Mouse (Mus musculus): Measurements from ENCODE around the gene Ndufs2.
"Not testable (repeated sequence)": the region's sequence is repeated elsewhere in the genome, so short reads cannot be mapped to it uniquely, and the experiment has no call there.

Gene Ndufs2

DNA sequence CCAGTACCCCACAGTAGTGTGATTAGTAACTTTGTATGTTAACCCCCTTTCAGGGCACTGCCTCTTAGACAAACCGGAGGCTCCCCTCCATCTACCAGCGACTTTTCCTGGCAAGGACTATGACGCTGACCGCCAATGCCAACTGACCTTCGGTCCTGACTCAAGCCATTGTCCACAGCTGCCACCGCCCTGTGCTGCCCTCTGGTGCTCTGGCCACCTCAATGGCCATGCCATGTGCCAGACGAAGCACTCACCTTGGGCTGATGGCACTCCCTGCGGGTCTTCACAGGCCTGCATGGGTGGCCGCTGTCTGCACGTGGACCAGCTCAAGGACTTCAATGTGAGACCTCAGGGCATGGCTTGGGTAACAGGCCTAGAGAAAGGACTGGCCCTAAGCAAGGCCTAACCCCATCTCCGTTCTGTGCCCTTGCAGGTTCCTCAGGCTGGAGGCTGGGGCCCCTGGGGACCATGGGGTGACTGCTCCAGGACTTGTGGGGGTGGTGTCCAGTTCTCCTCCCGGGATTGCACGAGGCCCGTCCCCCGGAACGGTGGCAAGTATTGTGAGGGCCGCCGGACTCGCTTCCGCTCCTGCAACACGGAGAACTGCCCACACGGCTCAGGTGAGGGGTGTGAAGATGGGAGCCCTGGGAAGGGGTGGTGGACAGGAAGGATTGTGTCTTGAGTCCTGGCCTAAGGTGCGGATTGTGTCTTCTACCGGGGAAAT, 5.1 kb upstream of the Ndufs2 start:
- no peak for DNase-seq (ENCODE audit: low spot score in 2 of 2)

DNA sequence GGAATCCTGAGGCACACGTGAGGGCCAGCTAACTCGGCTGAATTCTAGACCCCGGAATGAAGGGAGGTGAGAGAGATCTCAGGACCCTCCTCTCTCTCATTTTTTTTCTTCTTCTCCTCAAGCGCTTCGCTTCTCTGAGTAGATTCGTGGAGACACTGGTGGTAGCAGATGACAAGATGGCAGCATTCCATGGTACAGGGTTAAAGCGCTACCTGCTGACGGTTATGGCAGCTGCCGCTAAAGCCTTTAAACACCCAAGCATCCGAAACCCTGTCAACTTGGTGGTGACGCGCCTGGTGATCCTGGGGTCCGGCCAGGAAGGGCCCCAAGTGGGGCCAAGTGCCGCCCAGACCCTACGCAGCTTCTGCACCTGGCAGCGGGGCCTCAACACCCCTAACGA, 1.2 kb upstream of the Ndufs2 start:
- DNase-seq (ENCODE audit: low spot score in 2 of 2) = no peak

DNA sequence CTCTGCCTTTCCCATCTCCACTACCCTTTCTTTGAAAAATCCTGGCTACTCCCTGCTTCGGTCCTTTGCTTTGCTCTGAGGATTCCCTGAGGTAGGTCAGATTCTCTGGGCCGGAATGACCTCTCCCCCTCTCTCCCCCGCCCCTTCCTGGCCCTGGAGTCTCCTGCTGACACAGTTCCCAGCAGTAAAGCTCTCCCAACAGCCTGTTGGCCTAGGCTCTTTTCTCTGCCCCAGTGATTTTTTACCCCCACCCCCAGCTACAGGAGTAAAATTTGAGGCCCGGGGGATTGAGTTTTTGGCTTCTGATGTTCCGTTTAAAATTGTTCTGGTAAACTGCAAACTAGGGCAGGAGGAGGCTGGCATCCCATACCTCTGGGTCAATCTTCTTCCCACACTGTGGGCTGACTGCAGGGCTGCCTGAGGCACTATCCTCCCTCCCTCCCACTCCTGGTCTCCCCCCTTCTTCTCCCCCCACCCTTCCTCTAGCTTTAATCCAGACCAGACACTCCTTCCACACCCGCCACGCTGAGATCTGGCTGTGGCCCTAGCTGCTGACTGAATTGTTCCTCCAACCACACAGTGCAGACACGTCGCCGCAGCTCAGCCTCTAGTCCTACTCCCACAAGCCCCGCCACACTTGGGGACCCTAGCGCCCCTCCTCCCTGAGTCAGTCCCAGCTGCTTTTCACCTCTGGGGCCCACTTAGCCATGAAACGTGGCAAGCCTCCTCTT, 571 bp upstream of the Ndufs2 start:
- DNase-seq (ENCODE audit: low spot score in 2 of 2) = no peak

DNA sequence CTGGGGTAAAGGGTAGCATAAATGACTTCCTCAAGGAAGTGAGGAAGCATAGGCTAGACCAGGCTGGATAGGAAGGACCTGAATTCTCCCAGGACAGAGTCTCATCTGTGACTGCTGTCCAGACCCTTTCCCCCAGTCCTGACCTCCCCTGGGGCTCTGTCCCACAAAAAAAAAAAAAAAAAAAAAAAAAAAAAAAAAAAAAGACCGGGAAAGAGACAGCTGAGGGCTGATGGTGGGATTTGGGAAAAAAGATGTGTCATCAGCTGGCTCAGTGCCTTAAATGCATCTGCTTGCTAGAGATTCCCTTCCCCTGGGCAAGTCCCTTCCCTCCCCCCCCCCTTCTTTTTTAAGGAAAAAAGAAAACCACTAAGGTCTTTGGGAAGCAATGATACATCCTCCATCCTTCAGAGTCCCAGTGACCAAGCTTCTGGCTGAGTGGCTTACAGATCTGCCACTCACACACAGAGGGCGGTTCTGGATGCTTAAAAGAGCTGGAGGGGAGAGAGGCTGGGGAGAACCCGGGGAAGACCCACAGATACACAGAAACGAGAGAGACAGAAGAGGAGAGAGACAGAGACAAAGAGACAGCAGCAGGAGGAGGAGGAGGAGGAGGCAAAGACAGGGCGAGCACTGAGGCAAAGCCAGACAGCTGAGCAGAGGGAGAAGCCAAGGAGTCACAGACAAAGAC, 1.1 kb downstream of the Ndufs2 start, which contains the start of gene Adamts4:
Gene Adamts4 (plus strand): TSS at position 509 of the 688 bp plus-strand sequence.
- no peak for DNase-seq (ENCODE audit: low spot score in 2 of 2)

DNA sequence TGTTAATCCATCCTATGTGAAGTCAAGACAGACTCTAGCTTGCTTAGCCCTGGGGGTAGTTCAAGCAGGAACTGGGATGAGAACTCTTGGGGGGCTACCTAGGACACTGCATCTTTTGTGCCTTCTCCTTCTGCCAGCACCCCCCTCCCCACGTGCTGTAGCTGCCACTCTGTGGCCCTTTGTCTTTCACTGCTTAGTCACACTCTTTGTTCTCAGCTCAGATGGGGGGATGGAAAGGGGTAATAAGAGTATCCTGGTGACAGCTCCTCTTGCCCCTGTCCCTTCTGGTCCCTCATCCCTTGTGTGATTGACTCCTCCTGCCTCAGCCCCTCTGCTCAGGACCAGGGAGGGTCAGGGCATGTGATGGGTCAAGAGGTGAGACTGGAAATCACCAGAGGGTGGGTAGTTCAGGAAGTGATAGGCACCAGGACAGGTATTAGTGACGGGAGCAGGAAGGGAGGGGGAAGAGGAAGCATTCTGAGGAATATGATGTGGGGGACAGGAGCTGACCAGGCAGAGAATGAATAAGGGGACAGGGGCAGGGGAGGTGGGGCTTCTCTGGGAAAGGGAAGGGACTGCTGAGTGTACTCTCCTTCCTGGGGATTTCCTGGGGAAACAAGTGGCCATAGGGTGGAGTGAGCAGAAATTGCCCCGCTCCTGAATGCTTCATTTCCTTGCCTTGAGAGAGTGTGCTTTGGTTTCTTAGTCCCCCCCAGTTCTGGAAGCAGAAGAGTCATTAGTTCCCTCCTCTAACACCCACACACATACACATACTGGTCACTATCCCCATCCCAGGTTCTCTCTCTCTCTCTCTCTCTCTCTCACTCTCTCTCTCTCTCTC, 2.6 kb downstream of the Ndufs2 start:
- no peak for DNase-seq (ENCODE audit: low spot score in 2 of 2)

DNA sequence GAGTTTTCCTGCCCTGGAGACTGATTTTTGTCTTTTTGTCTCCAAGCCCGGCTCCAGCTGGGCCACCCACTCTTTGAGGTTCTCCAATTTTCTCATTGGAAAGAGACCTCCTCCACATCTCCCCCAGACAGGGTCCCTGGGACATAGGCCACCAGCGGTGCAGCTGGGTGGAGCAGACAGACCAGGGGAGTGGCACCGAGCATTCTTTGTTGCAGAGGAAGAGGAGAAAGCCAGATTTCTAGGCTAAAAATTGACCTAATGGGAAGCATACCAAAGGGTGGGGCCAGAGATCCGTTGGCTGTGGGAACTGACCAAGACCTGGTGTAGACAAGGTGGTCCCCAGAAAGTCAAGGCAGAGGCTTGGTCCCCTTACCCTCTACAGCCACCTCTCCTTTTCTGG, 3.3 kb downstream of the Ndufs2 start:
- DNase-seq (ENCODE audit: low spot score in 2 of 2) = no peak

DNA sequence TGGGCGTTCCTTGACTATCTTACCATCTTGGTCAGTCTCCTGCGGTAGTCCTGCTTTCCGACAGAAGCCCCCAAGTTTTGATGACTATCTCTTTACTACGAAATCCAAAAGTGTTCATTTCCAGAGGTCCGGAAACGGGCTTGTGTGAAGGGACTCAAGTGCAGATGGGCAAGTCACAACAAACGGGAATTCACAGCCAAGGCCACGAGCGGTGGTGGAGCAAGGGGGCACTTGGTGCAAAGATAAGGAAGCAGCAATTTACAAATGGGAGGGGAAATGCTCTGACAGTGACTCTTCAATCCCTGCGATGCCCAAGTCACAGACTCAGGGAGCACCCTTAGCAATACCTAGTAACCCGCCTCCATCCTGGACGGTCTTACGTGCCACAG, 3.7 kb downstream of the Ndufs2 start:
- DNase-seq (ENCODE audit: low spot score in 2 of 2) = no peak

DNA sequence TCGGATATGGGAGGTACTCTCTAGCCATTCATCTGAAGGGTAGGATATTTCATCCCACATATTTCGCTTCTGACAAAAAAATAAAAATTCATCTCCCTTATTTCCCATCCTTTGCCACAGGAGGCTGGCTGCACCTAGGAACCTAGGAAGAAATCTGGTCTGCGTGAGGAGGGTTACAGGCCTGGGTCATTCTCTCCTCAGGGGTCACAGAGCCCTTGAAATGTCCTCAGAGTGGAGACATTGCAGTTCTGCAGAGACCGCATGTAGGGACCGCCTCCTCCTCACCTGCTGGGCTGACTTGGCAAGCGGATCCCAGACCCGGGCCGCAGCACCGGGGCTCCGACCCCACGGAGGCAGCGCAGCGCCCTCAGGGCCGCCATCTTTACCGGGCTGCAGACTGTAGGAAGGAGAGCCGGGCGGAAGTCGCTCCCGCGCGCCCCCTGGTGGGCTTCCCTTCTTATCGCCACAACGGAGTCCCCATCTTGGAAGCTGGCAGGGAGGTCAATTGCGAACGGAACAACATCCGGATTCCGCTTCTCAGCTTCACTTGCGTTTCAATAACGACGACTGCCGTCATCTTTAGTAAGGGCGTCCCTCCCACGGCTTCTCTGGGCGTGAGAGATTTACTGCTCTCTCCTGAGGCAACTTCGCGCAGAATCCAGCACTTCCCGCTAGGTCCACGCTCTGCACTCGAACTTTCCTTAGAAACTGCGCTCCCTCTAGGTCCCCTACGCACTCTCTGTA, 4.3 kb downstream of the Ndufs2 start:
- peak; percentile 91 to 96 for DNase-seq (ENCODE audit: low spot score in 2 of 2)

DNA sequence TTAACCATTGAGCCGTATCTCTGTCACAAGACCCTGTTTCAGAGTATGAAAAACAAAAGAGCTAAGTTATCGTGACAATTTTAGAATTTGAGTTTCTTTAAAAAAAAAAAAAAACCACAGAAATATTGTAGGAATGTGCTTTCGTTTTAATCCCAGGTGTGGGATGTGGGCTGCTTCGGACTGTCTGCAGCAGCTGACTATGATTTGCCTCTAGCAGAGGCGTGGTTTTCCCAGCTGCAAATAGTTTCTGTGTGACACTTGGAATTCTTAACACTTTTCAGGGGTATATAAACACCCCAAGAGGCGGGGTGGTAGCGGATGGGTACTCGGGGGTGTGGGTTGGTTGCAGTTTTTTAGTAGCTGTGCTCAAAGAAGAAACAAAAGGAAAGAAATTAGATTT, 5.8 kb downstream of the Ndufs2 start:
- no peak for DNase-seq (ENCODE audit: low spot score in 2 of 2)

DNA sequence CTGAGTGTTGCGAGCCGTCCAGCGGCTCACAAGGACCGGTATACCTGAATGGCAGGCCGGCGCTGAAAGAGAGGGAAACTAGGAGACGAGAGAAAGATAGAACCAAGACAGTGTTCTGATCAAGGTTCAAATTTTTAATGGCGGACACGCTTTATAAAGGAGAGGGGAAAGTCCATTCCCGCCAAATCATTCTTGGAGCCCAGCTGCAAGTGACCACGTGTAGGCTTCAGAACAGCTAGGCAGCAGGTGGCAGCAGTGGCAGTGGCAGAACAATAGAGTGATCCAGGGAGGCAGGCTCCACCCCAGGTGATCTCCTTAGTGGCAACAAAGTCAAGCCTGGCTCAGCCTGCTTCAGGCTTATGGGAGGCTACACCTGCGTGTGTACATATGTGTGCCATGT, 9.2 kb downstream of the Ndufs2 start:
- DNase-seq (ENCODE audit: low spot score in 2 of 2) = not testable (repeated sequence)

DNA sequence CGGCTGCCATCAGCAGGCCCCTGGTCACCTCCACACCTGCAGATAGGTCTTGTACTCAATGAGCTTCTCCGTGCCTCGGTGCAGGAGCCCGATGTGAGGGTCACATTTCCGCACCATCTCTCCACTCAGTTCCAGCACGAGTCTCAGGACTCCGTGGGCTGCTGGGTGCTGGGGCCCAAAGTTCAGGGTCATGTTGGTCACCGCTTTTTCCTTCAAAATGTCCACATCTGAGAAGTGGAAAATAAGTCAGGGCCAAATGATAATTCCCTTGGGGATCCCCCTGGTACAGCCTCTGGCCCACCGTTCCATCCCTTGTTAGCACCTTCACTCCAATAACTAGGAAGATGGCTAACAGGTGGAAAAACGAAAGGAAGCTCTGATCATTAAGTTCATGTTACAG, 10.3 kb downstream of the Ndufs2 start:
- no peak for DNase-seq (ENCODE audit: low spot score in 2 of 2)

DNA sequence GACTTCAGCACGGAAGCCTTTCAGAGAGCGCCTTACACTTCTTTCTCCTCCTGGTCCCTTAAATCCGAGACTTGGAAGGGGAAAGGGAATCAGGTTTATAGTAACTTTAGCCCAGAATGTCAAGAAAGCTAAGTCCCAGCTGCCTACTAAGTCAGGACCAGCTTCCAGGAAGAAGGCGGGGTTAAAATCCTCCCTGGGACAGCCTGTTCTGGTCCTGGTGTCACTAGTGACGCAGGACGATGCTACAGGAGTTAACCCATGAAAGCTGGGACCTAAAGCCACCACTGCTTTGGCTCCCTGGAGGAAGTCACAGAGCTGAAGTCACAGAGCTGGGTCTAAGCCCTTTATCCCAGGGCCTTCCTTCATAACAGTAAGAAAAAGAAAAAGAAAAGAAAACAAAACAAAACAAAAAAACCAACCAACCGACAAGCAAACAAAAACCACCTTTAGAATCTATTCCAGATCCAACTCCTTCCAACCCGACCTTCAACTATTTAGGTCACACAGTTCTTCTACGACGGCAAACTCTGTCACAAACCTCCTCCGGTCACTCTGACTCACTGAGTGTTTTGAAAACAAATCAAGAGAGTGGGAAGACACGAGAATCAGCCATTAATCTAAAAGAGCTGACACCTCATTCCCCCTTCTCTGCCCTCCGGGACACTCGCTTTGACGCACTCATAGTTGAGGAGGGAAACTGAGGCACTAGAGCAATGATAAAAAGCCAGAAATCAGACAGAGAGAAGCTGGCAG, 11.0 kb downstream of the Ndufs2 start:
- DNase-seq (ENCODE audit: low spot score in 2 of 2) = no peak

DNA sequence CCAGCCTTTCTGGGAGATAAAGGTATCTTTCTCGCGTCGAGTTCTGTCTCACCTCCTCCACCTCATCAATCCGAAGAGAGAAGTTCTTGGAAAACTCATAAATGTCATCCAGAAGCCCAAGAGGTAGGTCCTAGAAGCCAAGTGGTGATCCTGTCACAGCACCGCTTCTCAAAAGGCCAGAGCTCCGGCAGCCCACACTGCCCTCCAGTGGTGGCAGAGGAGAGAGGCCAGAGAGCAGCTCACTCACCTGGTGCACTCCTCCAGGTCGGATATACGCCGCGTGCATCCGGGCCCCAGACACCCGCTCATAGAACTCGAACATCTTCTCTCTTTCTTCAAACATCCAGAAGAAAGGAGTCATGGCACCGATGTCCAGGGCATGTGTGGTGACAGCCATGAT, 12.7 kb downstream of the Ndufs2 start:
- peak in 1 of 2 experiments; percentile 26 for DNase-seq (ENCODE audit: low spot score in 2 of 2)

DNA sequence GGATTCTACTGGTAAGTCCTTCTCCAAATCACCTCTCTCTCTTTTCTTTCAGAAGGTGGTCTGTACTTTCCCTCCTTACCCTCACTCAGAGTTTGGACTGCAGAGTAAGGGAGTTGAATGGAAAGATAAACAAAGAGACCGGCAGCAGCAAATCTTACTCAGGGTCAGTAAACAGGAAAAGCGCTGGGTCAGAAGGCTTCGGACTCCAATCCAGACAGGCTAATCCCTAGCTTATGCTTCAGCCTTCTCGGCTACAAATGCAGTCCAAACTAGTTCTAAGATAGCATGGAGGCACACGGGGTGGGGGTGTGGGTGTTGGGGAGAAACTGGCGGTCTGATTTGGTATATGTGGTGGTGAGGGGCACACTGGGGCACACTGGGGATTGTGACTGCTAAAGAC, 13.8 kb downstream of the Ndufs2 start:
- DNase-seq (ENCODE audit: low spot score in 2 of 2) = no peak

DNA sequence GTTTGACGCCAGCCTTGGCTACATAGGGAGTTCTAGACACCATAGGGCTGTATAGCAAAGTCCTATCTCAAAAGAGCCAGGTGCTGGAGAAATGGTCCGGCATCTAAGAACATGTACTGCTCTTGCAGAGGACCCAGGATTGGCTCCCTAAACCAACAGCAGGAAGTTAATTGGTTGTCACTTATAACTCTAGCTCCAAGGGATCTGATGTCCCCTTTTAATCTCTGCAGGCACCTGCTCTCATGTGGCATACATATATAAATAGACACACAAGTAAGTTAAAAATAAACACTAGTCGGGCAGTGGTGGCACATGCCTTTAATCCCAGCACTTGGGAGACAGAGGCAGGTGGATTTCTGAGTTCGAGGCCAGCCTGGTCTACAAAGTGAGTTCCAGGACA, 15.4 kb downstream of the Ndufs2 start:
- no peak for DNase-seq (ENCODE audit: low spot score in 2 of 2)

DNA sequence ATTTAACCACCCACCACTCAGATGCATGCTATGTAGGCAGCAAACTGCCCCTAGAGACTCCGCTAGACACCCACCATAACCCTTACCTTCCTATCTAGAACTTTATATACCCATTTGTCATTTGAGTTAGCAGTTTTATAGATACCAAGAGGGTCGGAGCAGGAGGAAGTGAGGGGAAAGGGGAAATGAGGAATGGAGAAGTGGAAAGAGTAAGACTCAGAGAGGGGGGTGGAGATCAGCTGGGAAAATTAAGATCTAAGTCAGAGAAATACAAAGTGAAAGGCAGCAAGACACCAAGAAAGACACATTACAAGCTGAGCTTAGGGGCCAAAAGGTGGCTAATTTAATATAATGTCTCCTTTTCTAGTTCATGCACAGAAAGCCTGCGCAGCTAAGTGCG, 16.6 kb downstream of the Ndufs2 start:
- no peak for DNase-seq (ENCODE audit: low spot score in 2 of 2)

DNA sequence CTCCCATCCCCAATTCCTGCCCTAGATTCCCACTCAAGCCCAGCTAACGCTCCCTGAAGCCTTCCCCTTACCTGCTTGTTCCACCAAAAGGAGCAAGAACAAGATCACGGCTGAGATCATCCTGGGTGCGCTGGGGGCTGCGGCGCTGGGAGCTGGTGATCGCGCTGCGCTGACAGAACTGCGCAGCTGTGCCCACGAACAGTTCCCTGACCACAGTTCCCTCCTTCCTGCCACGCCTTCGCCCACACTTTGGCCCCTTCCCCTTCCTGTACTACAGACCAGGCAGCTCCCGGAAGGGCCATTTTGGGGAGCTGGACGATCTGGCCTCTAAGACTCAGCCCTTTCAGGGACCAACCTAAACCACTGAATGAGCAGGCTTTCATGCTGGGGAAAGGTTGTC, 17.1 kb downstream of the Ndufs2 start, which contains the start of gene Fcer1g:
Gene Fcer1g (minus strand): TSS at position 240 of the 400 bp plus-strand sequence.
- DNase-seq (ENCODE audit: low spot score in 2 of 2) = no peak

DNA sequence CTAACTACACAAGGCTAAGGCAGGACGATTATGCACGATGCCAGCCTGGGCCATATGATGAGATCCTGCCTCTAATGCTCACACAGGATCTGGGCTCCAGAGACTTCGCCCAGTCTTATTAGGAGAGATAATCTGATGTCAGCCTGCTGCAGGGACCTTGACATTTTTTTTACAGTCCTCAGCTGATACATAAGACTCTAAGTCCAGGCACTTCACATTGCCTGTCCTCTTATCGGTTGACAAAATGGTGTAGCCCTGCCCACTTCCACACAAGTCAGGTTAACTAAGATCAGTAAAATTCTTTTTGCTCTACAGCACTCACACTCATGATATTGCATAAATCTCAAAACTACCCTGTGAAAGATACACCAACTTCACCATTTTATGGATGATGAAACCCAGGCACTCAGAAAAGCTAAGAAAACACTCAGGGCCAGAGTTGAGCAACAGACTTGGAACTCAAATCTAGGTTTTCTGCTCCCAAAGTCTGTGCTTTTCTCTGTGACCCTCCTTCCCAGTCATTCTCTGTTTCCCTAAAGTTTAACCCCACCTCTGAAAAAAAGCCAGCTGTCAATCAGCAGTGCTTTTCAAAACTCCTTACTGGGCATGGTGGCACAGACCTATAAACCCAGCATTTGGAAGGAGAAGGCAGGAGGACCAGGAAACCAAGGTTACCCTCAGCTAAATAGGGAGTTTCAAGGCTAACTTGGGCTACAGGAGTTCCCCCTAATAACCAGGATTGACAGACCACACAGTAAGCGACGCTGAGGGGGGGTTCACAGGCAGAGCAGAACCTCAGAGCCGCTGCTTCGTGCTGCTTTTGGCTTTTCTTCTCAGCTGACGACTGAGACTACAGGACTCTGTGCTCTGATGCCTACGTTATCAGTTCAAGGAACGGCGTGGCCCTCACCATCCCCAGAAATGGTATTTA, 18.1 kb downstream of the Ndufs2 start:
- no peak for DNase-seq (ENCODE audit: low spot score in 2 of 2)

DNA sequence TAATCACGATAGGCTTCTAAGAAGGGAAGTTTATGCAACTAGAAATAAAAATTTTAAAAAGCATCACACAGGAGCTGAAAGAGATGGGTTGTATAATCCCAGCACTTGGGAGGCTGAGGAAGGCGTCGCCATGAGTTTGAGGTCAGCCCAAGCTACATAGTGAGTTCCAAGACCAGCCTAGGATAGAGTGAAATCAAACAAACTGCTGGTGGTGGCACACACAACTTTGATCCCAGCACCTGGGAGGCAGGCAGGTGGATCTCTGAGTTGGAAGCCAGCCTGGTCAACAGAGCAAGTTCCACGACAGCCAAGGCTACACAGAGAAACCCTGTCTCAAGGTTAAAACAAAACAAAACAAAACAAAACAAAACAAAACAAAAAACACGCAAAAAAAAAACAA, 18.8 kb downstream of the Ndufs2 start:
- DNase-seq (ENCODE audit: low spot score in 2 of 2) = no peak

Data from urinary bladder, adult 18-20 months (tissue).